Mouse (Mus musculus) urinary bladder, adult 2 months (tissue): ENCODE measurements around the gene Marcks. TPM values are rescaled to one million over a fixed set of nuclear protein-coding genes. Genes with fewer than 3 reads are reported as not detected.

Experiments used
- polyA plus RNA-seq: library from polyadenylated mRNA; depleted of rRNA; stranded (reverse); fragments of >200 nt; gene quantifications from 2 replicates; pipeline ENCODE4 v1.2.3, GENCODE M21; 2012; rRNA removed

Gene Marcks
- polyA plus RNA-seq, 1 experiment, result 70.4 TPM

Other genes starting within 250 kb of the Marcks start
- 53.1 and 69.5 TPM in 2 replicates for gene Hdac2, start 164.4 kb downstream of the Marcks start, polyA plus RNA-seq